Mouse (Mus musculus) cerebellum, adult 8-10 months (tissue): ENCODE data around the gene Rab3gap2.

Experiments
- DNase-seq: peaks from one replicate; pipeline ENCODE4 v3.0.0; 2022

Rab3gap2 gene

DNA sequence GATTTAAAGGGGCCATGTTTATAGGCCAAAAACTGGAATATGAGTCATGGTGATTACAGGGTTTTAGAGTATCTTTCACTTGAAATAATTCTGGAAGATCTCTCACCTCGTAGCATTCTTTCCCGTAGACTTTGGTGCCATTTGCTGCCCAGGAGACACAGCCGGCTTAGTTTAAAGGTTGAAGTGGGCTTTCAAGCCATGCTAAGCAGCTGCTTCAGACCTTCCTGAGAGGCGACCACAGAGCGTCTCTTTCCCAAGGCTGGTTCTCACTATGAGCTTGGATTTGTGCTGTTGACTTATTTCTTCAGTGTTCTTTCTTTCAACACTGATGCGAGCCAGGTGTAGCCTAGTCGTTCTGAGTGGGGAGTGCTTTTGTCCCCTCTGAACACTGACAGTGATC, 23.8 kb downstream of the Rab3gap2 start:
- DNase-seq, result no peak

DNA sequence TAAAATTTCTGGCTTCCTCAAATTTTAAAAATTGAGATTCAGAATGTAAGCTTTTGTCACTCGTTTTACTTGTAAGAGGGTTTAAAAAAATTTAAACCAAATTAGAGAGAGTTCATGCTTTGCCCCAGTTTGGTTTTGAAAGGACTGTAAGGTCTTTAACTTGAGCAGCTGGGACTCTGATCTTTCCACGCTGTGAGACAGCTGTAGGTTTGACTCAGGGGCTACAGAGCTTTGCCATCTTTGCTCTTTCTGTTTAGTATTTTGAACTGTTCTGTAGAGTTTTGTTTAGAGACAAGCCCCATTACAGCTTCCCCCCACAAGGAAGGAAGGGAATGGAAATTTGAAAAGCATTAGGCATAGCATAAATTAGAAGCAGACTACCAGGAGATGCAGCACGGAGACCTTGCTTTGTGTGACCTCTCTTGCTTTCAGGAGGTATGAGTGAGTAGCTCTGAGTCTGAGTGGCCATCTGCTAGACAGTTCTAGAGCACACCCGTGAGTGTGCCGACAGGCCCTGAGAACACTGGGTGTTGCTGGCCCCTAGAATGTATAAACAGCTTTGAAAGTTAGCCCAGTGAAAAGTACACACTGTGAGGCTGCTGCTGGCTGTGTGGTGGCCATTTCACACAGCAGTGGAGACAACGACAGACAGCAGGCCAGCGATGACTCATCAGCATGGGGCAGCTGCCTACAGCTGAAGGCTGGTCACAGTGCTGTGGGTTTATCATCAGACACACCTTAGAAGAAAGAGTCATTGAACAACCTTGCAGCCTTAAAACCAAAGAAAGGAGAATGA, 25.7 kb downstream of the Rab3gap2 start:
- DNase-seq, result no peak

DNA sequence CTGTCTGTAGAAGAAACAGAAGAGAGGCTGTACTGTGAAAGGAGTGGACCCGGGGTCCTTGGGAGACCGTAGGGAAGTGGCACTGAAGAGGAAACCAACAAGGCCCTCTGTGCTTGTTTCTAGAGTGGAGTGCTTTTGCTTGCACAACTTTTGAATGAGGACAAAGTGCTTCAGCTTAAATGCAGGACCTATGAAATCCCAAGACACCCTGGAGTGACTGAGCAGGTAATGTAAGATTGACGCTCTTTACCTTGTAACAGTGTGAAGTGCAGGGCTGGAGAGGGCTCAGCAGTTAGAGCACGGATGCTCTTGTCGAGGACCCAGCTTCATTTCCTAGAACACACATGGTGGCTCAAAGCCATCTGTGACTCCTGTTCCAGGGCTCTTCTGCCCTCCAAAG, 31.9 kb downstream of the Rab3gap2 start:
- DNase-seq, result no peak

DNA sequence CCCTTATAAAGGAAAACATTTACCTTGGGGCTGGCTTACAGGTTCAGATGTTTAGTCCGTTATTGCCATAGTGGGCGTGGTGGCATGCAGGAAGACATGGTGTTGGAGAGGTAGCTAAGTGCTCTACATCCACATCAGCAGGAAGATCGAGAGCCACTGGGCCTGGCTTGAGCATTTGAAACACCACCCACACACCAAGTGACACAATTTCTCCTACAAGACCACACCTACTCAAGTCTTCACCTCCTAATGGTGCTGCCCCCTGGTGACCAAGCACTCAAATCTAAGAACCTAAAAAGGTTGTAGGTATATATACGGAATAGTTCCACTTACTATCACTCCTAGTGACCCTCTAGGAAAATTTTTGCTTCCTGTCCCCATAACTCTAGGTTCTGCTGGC, 32.6 kb downstream of the Rab3gap2 start:
- no peak for DNase-seq

DNA sequence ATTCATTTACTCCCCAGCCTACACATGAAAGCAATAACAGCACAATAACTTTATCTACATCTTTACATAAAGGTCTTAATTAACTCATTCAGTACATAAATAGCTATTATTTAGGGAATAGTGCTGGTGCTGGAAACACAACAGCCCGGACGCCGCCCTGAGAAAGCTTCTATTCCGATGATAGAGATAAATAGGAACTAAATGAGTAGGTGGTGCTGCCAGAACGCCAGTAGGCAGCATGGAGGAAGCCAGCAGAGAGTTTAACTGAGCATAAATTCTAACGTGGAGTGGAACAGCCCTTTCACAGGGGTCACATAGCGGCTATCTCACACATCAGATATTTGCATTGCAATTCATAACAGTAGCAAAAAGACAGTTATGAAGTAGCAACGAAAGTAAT, 39.1 kb downstream of the Rab3gap2 start:
- DNase-seq, result no peak

DNA sequence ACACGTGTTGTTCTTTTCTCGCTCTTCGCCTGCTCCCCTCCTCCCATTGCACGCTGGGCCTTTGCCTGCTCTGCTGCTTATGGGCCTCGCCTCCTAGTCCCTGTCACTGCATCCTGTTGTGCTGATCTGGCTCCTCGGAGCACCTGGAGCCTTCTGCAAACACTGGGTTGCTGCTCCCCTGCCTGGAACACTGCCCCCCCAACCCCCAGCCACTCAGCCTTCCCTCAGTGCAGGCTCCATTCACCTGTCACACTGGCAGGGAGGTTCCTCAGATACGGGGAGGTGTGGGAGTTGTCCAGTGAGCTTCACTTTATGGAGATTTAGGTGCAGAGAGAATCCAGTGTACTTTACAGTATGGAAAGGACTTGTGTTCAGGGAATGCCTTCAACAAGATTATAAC, 41.5 kb downstream of the Rab3gap2 start:
- no peak for DNase-seq

DNA sequence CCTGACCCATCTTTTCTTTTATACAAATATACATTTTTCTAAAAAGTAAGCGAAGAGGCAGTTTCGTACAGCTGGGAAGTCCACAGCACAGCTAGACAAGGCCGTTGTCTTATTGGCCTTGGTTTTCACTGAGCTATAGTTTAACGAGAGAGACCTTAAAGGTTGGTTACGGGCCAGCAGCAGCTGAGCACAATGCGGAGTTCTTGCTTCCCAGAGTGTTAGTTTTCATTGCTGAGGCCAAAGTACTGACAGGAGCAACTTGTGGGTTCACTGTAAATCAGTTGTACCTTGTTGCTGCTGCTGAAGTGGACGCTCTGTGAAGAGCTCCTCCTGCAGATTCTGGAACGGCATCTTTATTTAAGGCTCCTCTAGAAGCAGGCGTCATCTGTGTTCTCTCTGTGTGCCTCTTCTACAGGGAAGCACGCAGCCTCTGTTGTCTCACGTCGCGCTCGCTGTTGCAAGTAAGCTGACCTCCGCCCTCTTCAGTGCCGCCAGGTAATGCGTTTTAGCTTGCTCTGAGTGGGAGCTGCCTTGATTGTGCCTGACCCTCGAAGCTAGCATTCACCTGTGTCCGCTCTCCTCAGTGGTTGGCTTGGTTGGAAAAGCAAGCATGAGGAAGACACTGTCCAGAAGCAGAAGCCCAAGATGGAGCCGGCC, 43.6 kb downstream of the Rab3gap2 start:
- DNase-seq, result no peak

DNA sequence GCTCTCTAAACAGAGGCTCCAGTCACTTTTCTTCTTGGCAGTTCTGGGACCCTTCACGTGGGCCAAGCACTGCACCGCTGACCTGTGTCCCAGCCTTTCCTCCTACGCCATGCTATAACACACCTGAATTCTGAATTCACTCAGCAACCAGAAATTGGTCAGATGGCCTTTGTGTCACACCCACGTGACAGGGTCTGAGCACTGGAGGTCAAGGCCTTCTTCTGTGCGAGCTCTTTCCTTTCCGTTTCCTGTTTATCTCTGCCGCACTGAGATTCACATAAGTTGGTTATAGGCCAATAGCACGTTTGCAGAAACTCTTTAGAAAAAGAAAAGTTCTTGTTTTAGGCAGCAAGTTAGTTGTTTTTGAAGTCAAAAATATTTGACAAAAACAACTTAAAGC, 44.8 kb downstream of the Rab3gap2 start:
- DNase-seq, result no peak

DNA sequence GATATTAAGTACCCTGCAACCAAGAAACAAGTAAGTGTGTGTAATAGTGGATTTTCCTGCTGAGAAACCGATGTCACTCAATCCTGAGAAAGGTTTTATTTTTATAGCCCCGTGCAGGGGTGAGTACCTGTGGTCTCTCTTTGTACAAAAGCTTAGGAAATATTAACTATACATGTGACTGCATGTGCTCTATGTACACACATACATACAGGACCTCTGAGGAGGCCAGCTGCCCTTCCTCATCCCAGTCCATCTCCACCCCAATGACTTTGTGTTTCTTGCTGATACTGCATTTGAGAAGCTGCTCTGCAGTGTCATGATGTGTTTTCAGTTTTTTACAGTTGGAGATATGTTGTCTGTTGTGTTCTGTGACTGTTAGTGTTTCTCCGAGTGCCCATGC, 48.4 kb downstream of the Rab3gap2 start:
- DNase-seq, result no peak

DNA sequence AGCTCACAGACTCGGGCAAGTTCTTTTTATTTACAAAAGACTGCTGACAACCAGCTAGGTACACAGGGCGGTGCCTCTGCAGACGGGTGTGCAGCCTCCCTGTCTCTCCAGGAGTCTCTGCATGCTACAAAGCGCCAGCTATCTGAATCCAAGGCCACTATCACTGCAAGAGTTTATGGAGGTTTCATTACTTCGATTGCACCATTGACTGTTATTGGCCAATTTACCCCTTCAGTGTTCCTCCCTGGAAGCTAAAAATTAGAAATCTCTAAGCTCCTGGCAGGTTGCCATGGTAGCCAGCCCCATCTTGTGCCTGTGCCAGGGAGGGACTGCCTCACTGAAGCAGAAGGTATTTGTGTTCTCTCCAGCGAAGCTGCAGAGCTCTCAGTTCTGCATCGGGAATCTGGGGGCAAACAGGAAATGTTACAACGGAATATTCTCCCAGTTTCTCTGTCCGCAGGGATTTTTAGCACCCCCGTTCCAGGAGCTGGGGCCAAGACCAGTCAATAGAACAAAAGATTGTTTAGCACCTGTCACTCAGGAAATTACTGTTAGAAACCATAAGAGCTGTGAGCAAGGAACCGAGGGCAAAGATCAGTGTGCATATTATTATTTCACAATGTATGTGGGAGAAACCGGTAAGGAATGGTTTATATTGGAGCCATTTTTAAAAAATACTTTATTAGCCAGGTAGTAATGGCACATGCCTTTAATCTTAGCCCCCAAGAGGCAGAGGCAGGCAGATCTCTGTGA, 49.4 kb downstream of the Rab3gap2 start:
- peak; percentile 9 for DNase-seq

DNA sequence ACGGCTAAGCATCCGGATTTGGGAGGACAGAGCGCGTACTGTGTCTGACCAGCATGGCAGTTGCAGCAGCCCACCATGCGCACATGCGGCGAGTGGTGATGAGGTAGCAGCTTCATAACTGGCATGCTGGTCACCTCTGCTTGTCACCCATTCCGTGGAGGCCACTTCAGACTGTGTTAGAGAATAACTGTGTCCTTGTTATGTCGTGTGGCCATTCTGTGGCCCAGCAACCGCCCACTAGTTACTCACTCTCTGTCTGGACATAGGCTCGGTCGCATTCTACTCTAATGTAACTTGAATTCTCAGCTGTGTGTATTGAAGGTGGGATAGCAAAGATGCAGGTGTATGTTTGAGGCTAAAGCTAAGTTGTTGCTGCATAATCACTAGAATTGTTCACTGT, 51.4 kb downstream of the Rab3gap2 start:
- DNase-seq, result no peak

DNA sequence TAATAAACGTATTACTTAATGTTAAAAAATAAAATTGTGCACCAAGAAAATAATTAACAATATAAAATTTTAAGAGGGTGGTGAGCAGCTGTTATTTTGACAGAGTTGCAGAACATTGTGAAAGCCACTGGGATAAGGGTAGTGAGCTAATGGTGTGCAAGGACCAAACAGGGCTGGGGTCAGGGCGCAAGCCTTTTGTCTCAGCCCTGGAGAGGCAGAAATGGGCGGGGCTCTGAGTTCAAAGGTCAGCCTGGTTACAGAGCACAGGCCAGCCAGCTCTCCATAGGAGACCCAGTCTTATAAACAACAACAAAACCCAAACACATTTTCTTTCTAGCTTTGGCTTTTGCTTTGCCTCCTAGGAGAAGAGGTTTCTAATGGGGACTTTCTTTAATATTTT, 52.8 kb downstream of the Rab3gap2 start:
- DNase-seq, result no peak

DNA sequence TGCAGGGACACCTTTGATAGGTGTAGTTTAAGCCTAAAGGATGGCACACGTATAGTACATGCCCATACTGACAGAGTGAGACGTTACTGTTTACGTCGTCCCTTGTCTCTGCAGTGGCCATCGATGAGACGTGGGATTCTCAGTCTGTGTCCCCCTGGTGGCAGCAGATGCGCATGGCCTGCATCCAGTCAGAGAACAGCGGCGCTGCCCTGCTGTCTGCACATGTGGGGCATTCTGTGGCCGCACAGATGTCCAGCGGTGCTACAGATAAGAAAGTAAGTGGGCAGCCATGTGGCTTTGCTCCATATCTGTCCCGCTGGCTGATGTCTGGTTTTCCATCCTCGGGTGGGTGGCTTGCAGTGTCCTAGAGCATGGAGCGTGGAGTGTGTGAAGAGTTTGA, 58.6 kb downstream of the Rab3gap2 start:
- no peak for DNase-seq

DNA sequence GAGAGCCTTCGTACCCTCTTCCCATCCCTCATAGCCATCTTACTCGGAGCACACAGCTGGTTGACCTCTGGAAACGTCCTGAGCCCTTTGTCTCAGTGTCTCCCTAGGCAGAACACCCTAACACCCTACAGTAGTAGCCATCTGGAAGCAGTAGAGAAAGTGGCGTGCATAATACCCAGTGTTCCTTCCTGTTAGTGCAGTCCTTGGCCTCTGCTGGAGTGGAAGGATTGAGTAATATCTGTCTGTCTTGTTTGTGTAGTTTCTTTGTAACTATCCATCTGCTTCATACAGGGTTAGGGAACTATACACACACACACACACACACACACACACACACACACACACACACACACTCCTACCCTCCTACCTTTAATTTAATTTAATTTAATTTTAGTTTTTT, 64.8 kb downstream of the Rab3gap2 start:
- no peak for DNase-seq

DNA sequence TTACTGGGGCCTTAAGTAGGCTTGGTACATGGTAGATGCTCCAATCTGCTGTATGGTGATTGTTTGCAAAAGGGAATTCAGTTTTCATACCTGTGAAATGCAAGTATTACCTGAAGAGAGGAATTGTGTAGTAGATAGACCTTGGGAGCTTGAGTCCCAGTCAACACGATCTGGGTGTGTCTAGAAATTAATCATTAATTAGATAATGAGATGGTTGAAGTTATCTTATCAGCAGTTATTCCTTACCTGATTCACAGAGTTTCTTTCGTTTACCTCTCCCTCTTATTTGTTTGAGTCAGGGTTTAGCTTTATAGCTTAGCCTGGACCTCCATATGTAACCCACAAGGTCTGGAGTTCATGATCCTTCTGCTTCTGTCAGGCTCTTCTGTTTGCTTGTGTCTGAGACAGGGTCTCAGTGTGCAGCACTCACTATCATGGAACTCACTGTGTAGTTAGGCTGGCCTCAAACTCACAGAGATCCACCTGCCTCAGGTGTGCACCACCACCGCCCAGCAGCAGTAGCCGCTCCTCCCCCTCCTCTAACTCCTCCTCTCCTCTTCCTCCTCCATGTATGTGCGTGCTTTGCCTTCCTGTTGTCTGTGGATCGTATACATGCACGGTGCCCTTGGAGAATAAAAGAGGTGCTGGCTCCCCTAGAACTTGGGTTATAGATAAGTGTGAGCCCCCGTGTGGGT, 66.6 kb downstream of the Rab3gap2 start:
- DNase-seq, result no peak

DNA sequence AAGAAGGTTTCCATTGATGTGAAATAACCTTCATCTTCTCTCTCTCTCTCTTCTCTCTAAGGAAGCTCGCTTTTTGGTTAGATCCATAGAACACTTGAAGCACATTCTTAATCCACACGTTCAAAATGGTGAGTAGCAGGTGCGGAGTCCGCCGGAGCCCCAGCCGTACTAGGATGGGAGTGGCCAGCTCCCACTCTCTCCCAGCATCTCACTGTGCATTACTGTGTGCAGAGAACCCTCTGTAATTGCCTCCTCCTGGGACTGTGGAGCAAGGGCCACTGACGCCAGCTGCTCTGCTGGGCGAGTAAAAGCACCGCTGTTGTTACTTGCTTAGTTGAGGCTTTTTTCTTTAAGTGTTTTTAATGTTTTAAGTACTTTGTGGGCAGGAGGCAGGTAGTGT, 67.5 kb downstream of the Rab3gap2 start:
- DNase-seq, result no peak

DNA sequence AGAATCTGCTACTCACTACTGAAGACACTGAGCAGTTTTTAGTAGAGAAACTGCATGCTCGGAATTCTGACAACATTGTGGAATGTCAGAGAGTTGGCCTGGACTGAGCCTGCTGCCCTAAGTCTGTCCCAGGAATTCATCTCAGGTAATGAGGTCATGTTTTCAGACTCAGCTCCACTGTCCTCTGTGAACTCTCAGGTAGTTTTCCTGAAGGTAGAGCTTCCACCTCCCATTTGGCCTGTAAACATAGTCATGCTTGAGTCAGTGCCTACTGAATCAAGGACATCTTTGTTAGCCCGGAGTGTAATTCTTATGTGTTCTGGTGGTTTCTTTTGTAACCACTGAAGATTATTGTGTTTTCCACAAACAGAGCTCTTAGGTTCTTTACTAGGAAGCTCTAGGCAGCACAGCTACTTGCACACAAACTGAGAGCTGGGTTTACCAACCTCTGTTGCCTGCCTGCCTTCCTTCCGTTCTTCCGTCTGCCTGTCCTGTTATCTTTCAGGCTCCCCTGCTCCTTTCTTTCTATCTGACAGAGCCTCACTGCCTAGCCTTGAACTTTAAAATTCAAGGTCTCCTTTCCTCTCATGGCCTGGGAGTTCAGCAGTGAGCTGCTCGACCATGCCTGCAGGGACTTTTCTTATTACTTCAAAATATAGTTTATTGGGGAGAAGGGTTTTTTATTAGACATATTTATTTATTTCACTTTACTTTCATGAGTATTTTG, 71.1 kb downstream of the Rab3gap2 start:
- no peak for DNase-seq

DNA sequence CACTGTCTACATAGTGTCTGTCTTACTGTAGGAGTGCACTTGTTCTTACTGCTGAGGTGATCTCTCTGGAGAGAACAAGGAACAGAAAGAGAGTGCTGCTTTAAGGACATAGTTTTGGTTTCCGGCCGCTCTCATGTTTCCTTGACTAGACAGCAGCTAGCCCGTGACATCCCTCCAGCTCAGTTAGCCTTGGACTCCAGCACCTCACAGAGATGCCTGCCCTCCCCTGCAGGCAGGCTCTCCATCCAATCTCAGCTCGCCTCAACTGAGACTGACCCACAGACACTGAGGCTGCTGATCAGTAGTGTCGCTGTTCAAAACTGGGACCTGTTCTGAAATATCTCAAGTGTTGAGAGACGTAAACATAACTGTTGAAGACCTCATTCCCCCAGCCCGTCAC, 72.1 kb downstream of the Rab3gap2 start:
- DNase-seq, result no peak

DNA sequence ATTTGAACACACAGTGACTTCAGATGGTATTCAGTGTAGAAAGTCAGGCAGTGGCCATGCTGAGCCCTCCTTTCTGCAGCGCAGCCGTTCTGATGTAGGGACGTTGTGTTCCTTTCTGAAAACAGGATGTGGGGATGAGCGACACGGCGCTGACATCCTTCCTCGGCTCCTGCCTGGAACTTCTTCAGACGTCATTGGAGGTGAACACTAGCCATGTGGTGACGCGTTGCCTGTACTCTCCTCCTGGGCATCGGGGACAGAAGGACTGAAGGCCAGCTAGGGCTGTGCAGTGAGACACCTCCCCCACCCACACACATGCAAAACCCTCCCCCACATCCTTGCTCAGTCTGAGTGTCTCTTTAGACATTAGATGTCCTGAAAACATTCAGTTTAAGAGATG, 73.1 kb downstream of the Rab3gap2 start:
- DNase-seq, result no peak

DNA sequence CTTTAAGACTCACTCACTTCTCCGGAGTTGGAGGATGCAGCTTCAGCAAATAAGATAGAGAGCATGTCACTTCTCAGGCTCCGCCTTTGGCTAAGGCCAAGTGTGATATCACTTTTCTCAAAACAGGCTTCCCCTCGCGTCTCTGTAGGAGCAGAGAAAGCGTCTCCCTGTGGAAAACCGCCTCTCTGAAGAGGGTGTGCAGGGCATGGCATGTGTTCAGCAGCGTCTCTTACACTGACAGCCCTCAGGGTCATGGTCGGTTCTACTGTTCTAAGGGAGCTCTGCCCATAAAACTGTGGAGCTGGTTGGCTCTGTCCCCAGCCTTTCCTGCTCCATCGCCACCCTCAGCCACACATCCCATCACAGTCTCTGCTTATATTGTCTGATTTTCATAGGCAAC, 75.4 kb downstream of the Rab3gap2 start:
- DNase-seq, result no peak

DNA sequence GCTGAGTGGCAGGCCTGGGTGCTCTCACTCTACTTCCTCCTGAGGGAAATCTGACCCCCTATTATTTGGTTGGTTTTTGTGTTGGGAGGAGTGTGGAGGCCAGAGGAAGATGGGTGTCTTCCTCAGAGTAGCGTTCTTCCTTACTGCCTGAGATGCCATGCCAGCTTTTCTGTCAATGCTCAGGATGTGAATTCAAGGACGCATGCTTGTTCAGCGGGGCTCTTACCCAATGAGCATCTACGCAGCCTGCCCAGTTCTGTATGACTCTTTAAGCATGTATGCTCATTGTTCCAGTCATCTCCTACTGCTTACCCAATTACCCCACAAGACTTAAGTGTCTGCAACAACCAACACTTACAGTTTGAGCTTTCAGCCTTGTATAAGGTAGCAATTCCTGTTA, 76.7 kb downstream of the Rab3gap2 start:
- no peak for DNase-seq

DNA sequence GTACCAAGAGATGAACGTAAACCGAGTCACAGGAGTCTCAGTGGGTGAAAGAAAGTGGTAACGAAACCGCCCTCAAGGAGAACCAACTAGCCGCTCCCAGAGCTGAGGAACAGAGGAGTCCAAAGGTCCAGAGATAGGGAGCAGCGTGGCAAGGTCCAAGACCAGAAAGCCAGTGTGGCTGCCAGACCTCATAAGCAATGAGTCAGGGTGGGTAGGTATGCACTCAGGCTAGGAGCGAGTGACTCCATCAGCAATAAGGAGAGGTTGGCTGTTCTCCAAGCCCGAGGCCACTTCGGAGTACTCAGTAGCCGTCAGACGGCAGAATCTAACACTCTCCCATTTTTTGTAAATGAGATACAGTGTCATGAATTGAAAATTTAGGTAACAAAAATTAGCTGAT, 78.9 kb downstream of the Rab3gap2 start:
- DNase-seq, result no peak

DNA sequence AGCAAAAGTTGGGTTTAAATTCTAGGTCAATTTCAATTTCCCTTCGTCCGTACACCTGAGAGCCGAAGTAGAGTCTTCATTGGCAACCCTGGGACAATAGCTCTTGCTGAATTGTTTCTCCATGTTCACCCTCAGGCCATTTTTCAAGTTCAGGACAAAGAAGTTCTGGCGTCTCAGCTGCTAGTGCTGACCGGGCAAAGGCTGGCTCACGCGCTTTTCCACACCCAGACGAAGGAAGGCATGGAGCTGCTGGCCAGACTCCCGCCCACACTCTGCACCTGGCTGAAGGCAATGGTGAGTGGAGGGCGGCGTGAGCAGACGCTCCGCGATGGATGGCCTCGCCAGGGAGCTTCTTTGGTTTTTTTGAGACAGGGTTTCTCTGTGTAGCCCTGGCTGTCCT, 79.3 kb downstream of the Rab3gap2 start:
- no peak for DNase-seq
